Mouse (Mus musculus) limb, embryonic 10.5 days (tissue): ENCODE results near the gene Gm4307. TPM values are rescaled to one million over a fixed set of nuclear protein-coding genes. Genes with fewer than 3 reads are reported as not detected.
"Not testable (repeated sequence)": the region's sequence is repeated elsewhere in the genome, so short reads cannot be mapped to it uniquely, and the experiment has no call there.

Experiments
- DNase-seq: peaks from one replicate; pipeline ENCODE4 v3.0.0-alpha.2; 2017; ENCODE audit warnings: low spot score
- H3K27ac ChIP-seq: fragments of 300-500 bp; sonication (generic); 2 replicates; pipeline ENCODE4 v1.5.1; 2016; ENCODE audit warnings: mild to moderate bottlenecking
- H3K27me3 ChIP-seq: fragments of 300-500 bp; sonication (generic); 2 replicates; pipeline ENCODE4 v1.6.1; 2016; ENCODE audit warnings: low read depth, mild to moderate bottlenecking; ENCODE audit not compliant: poor library complexity, severe bottlenecking
- H3K36me3 ChIP-seq: fragments of 300-500 bp; sonication (generic); 2 replicates; pipeline ENCODE4 v1.6.1; 2016; ENCODE audit warnings: mild to moderate bottlenecking, moderate library complexity
- H3K4me1 ChIP-seq: fragments of 300-500 bp; sonication (generic); 2 replicates; pipeline ENCODE4 v1.6.1; 2016
- H3K4me3 ChIP-seq: fragments of 300-500 bp; sonication (generic); 2 replicates; pipeline ENCODE4 v1.5.1; 2016; ENCODE audit warnings: mild to moderate bottlenecking, moderate library complexity
- H3K9me3 ChIP-seq: fragments of 300-500 bp; sonication (generic); replicated peaks from 2 replicates; pipeline ENCODE4 v1.6.1; 2016; ENCODE audit warnings: mild to moderate bottlenecking
- WGBS: fragments of 180-500 bp; shearing (Covaris S2); methylation state at CpG from one replicate; pipeline ENCODE4 v1.1.7; 2016; 5-methylcytosine and 5-hydroxymethylcytosine counted together
- polyA plus RNA-seq: library from polyadenylated mRNA; unstranded; fragments of >200 nt; fragmentation: Nextera tagmentation; extraction: Ambion mirVana; gene quantifications from 2 replicates; pipeline ENCODE4 v1.2.1, GENCODE M21; 2016

Gene Gm4307
- not detected in 2 replicates for polyA plus RNA-seq

DNA sequence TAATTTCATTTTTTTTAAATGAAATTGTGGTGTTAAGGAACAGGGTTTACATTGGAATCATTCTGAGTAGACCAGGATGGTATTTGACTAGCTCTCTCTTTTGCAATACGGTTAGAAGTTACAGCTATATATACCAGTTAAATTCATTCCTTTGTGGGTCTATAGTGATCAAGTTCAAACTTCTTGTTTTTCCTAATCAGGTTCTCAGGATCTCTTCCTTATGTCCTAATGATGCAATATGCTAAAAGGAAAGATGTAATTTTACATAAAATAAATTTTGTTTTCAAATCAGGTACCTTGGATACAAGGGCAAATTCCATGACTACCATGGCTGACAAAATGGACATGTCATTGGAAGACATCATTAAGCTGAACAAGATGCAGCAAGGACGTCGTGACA lies at the start of gene Gm4307:
TSS of gene Gm4307 (plus strand) at position 301 of the 400 bp plus-strand sequence.
- H3K4me1 ChIP-seq, H3K36me3 ChIP-seq, H3K9me3 ChIP-seq, H3K27me3 ChIP-seq, DNase-seq, H3K4me3 ChIP-seq, H3K27ac ChIP-seq: not testable (repeated sequence)
- no CpG with 5 or more reads among the region's 3 CpGs for WGBS

GRCm38 (mm10) chr10:100335376-100335775 lies 25.8 kb upstream of the Gm4307 start, which contains the start of gene Gm4301:
Gene Gm4301 (plus strand): TSS chr10:100335676.
- H3K4me1 ChIP-seq, DNase-seq: not testable (repeated sequence)

DNA sequence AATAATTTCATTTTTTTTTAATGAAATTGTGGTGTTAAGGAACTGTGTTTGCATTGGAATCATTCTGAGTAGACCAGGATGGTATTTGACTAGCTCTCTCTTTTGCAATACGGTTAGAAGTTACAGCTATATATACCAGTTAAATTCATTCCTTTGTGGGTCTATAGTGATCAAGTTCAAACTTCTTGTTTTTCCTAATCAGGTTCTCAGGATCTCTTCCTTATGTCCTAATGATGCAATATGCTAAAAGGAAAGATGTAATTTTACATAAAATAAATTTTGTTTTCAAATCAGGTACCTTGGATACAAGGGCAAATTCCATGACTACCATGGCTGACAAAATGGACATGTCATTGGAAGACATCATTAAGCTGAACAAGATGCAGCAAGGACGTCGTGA lies 20.6 kb upstream of the Gm4307 start, which contains the start of gene Gm4302:
TSS of gene Gm4302 (plus strand) at position 301 of the 400 bp plus-strand sequence.
- H3K9me3 ChIP-seq, DNase-seq, H3K36me3 ChIP-seq, H3K27ac ChIP-seq, H3K4me3 ChIP-seq, H3K27me3 ChIP-seq, H3K4me1 ChIP-seq: not testable (repeated sequence)
- no CpG with 5 or more reads among the region's 3 CpGs for WGBS

More at GRCm38 (mm10) chr10:100335376-100335775, 25.8 kb upstream of the Gm4307 start, which contains the start of gene Gm4301:
- H3K27ac ChIP-seq, H3K4me3 ChIP-seq, H3K9me3 ChIP-seq, H3K36me3 ChIP-seq, H3K27me3 ChIP-seq: not testable (repeated sequence)
- no CpG with 5 or more reads among the region's 2 CpGs for WGBS

- H3K27me3 ChIP-seq, H3K9me3 ChIP-seq, DNase-seq, H3K4me3 ChIP-seq, H3K27ac ChIP-seq, H3K4me1 ChIP-seq, H3K36me3 ChIP-seq: not testable (repeated sequence)
- no CpG with 5 or more reads among the region's 3 CpGs for WGBS
Measured at GRCm38 (mm10) chr10:100345672-100346071, 15.5 kb upstream of the Gm4307 start, which contains the start of gene Gm4303. Gene Gm4303 (plus strand): TSS chr10:100345972.

DNA sequence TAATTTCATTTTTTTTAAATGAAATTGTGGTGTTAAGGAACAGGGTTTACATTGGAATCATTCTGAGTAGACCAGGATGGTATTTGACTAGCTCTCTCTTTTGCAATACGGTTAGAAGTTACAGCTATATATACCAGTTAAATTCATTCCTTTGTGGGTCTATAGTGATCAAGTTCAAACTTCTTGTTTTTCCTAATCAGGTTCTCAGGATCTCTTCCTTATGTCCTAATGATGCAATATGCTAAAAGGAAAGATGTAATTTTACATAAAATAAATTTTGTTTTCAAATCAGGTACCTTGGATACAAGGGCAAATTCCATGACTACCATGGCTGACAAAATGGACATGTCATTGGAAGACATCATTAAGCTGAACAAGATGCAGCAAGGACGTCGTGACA lies 10.3 kb upstream of the Gm4307 start, which contains the start of gene Gm4305:
TSS of gene Gm4305 (plus strand) at position 301 of the 400 bp plus-strand sequence.
- H3K9me3 ChIP-seq, DNase-seq, H3K27me3 ChIP-seq, H3K27ac ChIP-seq, H3K4me1 ChIP-seq, H3K4me3 ChIP-seq, H3K36me3 ChIP-seq: not testable (repeated sequence)
- no CpG with 5 or more reads among the region's 3 CpGs for WGBS

DNA sequence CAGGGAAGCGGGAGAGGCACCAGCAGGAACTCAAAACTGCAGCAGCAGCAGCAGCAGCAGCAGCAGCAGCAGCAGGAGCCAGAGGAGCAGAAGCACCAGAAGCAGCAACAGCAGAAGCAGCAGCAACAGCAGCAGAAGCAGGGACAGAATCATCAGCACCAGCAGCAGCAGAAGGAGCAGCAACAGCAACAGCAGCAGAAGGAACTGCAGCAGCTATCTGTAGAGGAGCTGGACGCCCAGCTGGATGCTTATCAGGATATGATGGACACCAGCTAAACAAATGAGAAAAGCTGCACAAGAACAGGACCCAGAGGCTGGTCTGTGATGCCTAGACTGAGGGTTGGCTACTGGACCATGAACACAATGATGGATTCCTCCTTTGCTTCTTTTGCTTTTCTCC lies 4.3 kb upstream of the Gm4307 start:
- 93% methylated on average over 2 of the region's 2 CpGs for WGBS
- H3K4me3 ChIP-seq, DNase-seq, H3K27ac ChIP-seq, H3K9me3 ChIP-seq, H3K27me3 ChIP-seq, H3K4me1 ChIP-seq, H3K36me3 ChIP-seq: not testable (repeated sequence)

- H3K27me3 ChIP-seq, H3K9me3 ChIP-seq, H3K4me1 ChIP-seq, DNase-seq, H3K4me3 ChIP-seq, H3K36me3 ChIP-seq, H3K27ac ChIP-seq: not testable (repeated sequence)
- WGBS = no CpG with 5 or more reads among the region's 2 CpGs
Measured at GRCm38 (mm10) chr10:100382460-100382859, 21.3 kb downstream of the Gm4307 start, which contains the start of gene Gm4312. Gene Gm4312 (minus strand): TSS chr10:100382560.

DNA sequence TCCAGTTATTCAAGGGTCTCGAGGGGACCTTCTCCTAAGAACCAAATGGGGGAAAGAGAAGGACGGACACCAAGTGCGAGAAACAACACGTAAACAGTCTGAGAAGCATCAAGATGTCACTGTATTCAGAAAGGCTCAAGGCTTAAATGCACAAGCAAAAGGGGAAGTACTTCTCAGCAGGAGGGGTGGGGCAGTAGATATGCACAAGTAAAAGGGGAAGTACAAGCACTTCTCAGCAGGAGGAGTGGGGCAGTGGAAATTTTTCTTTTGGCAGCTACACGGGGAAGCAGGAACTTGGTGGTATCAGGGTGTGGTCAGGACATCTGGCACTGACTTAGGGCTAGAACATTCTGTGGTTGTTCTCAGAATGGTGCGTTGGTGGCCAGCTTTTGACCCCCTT lies 41.2 kb downstream of the Gm4307 start:
- not testable (repeated sequence) for H3K9me3 ChIP-seq, H3K27me3 ChIP-seq, H3K36me3 ChIP-seq, H3K4me3 ChIP-seq, H3K27ac ChIP-seq, DNase-seq, H3K4me1 ChIP-seq
- 90% methylated on average over 6 of the region's 6 CpGs for WGBS

Other genes with a start within 250 kb of the Gm4307 start
- not detected in 2 replicates for gene Gm4301, start 25.7 kb upstream of the Gm4307 start, polyA plus RNA-seq
- gene Gm4302, start 20.5 kb upstream of the Gm4307 start, polyA plus RNA-seq = not detected in 2 replicates
- gene Gm4303, start 15.4 kb upstream of the Gm4307 start, polyA plus RNA-seq = not detected in 2 replicates
- gene Gm4305, start 10.2 kb upstream of the Gm4307 start, polyA plus RNA-seq = not detected in 2 replicates
- gene Gm4312, start 21.2 kb downstream of the Gm4307 start, polyA plus RNA-seq = not detected in 2 replicates
- gene Tmtc3, start 126.0 kb downstream of the Gm4307 start, polyA plus RNA-seq = 23.1 and 25.4 TPM in 2 replicates
- 4.5 and 5.2 TPM in 2 replicates for gene Cep290, start 126.2 kb downstream of the Gm4307 start, polyA plus RNA-seq
- 7.1 and 7.7 TPM in 2 replicates for gene 4930430F08Rik, start 229.1 kb downstream of the Gm4307 start, polyA plus RNA-seq
- gene 1700017N19Rik, start 229.1 kb downstream of the Gm4307 start, polyA plus RNA-seq = not detected in 2 replicates